Mouse (Mus musculus): ENCODE measurements at regions not wholly inside any gene's neighbourhood (a gene's known extent, or its start where the extent isn't known, plus 50 kb on each side); places are given as distances from the start of the nearest gene placed in this dataset.

DNA sequence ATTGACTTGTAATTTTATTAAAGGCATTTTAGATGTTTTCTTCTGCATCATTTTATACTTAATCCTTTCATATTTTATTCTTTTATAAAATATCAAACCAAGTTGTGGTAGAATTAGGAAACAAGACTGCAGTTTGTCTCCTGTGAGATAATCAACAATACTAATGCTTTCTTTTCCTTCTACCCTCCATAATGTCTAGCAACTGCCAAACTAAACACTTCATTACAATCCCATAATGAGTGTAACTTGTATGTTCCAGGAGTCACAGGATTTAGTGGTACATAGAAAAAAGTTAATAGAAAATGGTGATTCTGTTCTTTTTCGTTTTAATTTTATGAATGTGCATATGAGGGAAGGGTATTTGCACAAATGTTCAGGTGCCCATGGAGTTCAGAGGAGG is 782.4 kb downstream of the Fat4 start:
- no peaks in the 10 kb centered on the region for H3K79me2 ChIP-seq (replicated peaks; ENCODE audit: control insufficient read depth, extremely low read depth, insufficient read depth, poor library complexity, severe bottlenecking)
- dilution Hi-C loops (cut with MboI; ENCODE audit: extremely low pct_ligation_motif_present, extremely low pct_unique_long_range_greater_than_20kb, low sequenced_read_pairs) = no loop called here
- H3K9ac ChIP-seq (ENCODE audit: insufficient read depth, low read depth) = no peak overlapping the region
- no peak overlapping the region for H3K27ac ChIP-seq (ENCODE audit: insufficient read depth, low read depth)
- TF ChIP-seq PAX5 (IDR thresholded peaks at IDR 0.05; ENCODE audit: low read length) = no peak
- TF ChIP-seq USF2 (conservative IDR thresholded peaks at IDR 0.05; ENCODE audit: low read depth, low read length) = no peak
- no peak for TF ChIP-seq POLR2A (IDR thresholded peaks at IDR 0.05; ENCODE audit: low read depth, low read length)
- no peak for TF ChIP-seq SMC3 (IDR thresholded peaks at IDR 0.05; ENCODE audit: low read depth, low read length)
- no peak for TF ChIP-seq MXI1 (IDR thresholded peaks at IDR 0.05; ENCODE audit: low read depth, low read length)
- TF ChIP-seq RCOR1 (conservative IDR thresholded peaks at IDR 0.05; ENCODE audit: low read depth, low read length) = no peak
- TF ChIP-seq UBTF (IDR thresholded peaks at IDR 0.05; ENCODE audit: low read depth, low read length) = no peak
- no peak for TF ChIP-seq SIN3A (IDR thresholded peaks at IDR 0.05; ENCODE audit: low read length)
- no peak for TF ChIP-seq MEF2A (IDR thresholded peaks at IDR 0.05; ENCODE audit: borderline replicate concordance, low read depth, low read length)
- no peak for TF ChIP-seq IRF4 (IDR thresholded peaks at IDR 0.05; ENCODE audit: low read depth, low read length)
- no peak for TF ChIP-seq POLR2AphosphoS2 (IDR thresholded peaks at IDR 0.05; ENCODE audit: low read depth, low read length)
- H3K9me3 ChIP-seq (replicated peaks; ENCODE audit: low read length) = no peaks in the 10 kb centered on the region
- H3K4me3 ChIP-seq (replicated peaks in 1 of 3; ENCODE audit: low read depth in 2 of 3, low read length in 2 of 3, poor library complexity in 1 of 3) = no peak overlapping the region
- H3K4me2 ChIP-seq (ENCODE audit: insufficient read depth, low read depth, poor library complexity, severe bottlenecking) = no peak overlapping the region
- H3K36me3 ChIP-seq (replicated peaks in 1 of 2; ENCODE audit: control insufficient read depth in 1 of 2, insufficient read depth in 1 of 2, low read length in 1 of 2) = no peaks in the 10 kb centered on the region
- H3K27me3 ChIP-seq (replicated peaks) = no peaks in the 10 kb centered on the region
- H3K4me1 ChIP-seq (ENCODE audit: control insufficient read depth in 1 of 2, insufficient read depth in 2 of 2) = peaks cover 0 to under 1% of the 10 kb centered on the region in 2 experiments; a peak in 1 of 4 replicates
- in situ Hi-C loops (cut with MboI; ENCODE audit: low pct_ligation_motif_present, low pct_unique_long_range_greater_than_20kb, low sequenced_read_pairs) = no loop called here
- no peak for DNase-seq (ENCODE audit: extremely low read depth)

DNA sequence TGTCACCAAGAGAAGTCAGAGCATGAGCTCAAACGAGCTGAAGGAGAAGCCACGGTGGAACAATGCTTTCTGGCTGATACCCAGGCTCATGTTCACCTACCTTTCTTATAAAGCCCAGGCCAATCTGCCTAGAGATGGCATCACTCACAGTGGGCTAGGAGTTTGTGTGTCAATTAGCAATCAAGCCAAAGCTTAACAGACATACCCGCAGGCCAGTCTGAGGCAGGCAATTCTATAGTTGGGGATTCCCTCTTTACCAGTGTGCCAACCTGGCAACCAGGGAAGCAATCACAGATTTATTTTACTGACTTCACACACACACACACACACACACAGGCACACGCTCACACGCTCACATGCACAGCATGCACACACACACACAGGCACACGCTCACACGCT is 787.3 kb downstream of the Fat4 start:
- Histone ChIP-seq H3K4me3 (replicated peaks in 1 of 3; ENCODE audit: low read depth in 2 of 3, low read length in 2 of 3, poor library complexity in 1 of 3) (peak overlapping the region in 1 of 3 experiments; percentile 49), H3K4me1 (ENCODE audit: control insufficient read depth in 1 of 2, insufficient read depth in 2 of 2) (peaks cover 2 to 5% of the 10 kb centered on the region in 2 experiments; a peak in 1 of 4 replicates), H3K9ac (ENCODE audit: insufficient read depth, low read depth) (no peak overlapping the region), H3K9me3 (replicated peaks; ENCODE audit: low read length) (no peaks in the 10 kb centered on the region), H3K36me3 (replicated peaks in 1 of 2; ENCODE audit: control insufficient read depth in 1 of 2, insufficient read depth in 1 of 2, low read length in 1 of 2) (no peaks in the 10 kb centered on the region), H3K4me2 (ENCODE audit: insufficient read depth, low read depth, poor library complexity, severe bottlenecking) (no peak overlapping the region), H3K27me3 (replicated peaks) (no peaks in the 10 kb centered on the region), H3K79me2 (replicated peaks; ENCODE audit: control insufficient read depth, extremely low read depth, insufficient read depth, poor library complexity, severe bottlenecking) (no peaks in the 10 kb centered on the region), H3K27ac (ENCODE audit: insufficient read depth, low read depth) (no peak overlapping the region)
- in situ Hi-C loops (cut with MboI; ENCODE audit: low pct_ligation_motif_present, low pct_unique_long_range_greater_than_20kb, low sequenced_read_pairs) = no loop called here
- dilution Hi-C loops (cut with MboI; ENCODE audit: extremely low pct_ligation_motif_present, extremely low pct_unique_long_range_greater_than_20kb, low sequenced_read_pairs) = no loop called here
- no peak for DNase-seq (ENCODE audit: extremely low read depth)
- TF ChIP-seq MAX (IDR thresholded peaks at IDR 0.05; ENCODE audit: low read length) (no peak), IRF4 (IDR thresholded peaks at IDR 0.05; ENCODE audit: low read depth, low read length) (no peak), ETS1 (conservative IDR thresholded peaks at IDR 0.05; ENCODE audit: low read depth, low read length) (no peak), TBP (conservative IDR thresholded peaks at IDR 0.05; ENCODE audit: low read depth, low read length) (no peak), CHD2 (IDR thresholded peaks at IDR 0.05; ENCODE audit: low read length) (no peak), ZC3H11A (IDR thresholded peaks at IDR 0.05; ENCODE audit: low read depth, low read length) (no peak), NRF1 (IDR thresholded peaks at IDR 0.05; ENCODE audit: low read depth, low read length) (no peak), ZNF384 (IDR thresholded peaks at IDR 0.05; ENCODE audit: low read depth, low read length) (no peak), PAX5 (IDR thresholded peaks at IDR 0.05; ENCODE audit: low read length) (no peak), NELFE (IDR thresholded peaks at IDR 0.05; ENCODE audit: low read depth, low read length) (no peak), TCF12 (IDR thresholded peaks at IDR 0.05; ENCODE audit: low read depth, low read length) (no peak), USF1 (IDR thresholded peaks at IDR 0.05; ENCODE audit: low read depth, low read length) (no peak), JUN (IDR thresholded peaks at IDR 0.05; ENCODE audit: insufficient read depth, low read depth, low read length) (no peak), CHD1 (IDR thresholded peaks at IDR 0.05; ENCODE audit: low read depth, low read length) (no peak), ELF1 (IDR thresholded peaks at IDR 0.05; ENCODE audit: low read depth, low read length) (no peak)
